Mouse (Mus musculus): Measurements from ENCODE around the gene Ccdc69. TPM values are rescaled to one million over a fixed set of nuclear protein-coding genes. Genes with fewer than 3 reads are reported as not detected.
A peak's percentile ranks its signal among the peaks of the same experiment; 100 is the strongest.
"Not testable (repeated sequence)": the region's sequence is repeated elsewhere in the genome, so short reads cannot be mapped to it uniquely, and the experiment has no call there.

Ccdc69 gene
- 0.20 and 0.56 TPM in 2 replicates for polyA plus RNA-seq (2014; fragmentation: Nextera tagmentation; extraction: Ambion mirVana)

DNA sequence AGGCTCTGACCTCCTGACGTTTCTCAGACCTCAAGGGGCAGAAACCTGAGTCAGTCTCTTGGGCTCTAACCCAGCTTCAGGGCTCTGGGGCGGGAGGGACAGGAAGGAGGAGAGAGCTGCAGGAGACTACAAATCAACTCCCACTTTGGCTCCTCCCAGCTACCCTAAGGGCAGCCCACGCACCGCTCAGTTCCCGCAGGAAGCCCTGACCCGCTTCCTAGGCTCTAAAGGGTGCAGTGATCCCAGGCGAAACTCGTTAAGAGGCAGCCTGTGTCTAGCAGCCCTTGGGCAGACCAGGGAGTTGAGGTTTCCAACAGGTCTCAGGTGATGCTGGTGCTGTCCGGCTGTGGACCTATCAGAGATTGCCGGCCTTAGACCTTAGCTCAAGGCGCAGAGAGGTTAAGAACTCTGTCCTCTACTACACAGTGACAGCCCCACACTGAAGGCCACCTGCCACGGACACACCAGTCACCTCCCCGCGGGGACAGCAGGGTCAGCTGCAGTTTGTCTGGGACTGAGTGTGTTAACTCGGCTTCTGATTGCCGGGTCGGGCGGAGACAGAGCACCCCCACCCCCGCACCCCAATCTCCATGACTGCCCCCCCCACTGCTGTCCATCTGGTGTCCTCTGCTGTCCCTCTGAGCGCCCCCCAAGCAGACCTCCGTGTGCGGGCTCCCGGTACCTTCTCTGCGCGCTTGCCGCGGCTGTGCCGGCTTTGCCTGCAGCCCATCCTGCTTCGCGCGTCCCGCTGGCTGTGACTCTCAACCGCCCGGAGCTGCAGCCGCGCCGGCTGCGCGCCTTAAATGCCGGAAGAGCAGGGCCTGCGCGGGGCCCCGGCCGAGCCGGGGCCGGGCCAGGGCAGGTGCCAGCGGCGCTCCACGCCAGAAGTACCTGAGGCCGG, at the start of gene Ccdc69:
TSS of gene Ccdc69 (minus strand) at position 801 of the 901 bp plus-strand sequence.
- Histone ChIP-seq H3K9me3 (replicated peaks; ENCODE audit: control insufficient read depth, low read length) (no peaks in the 10 kb centered on the region), H3K4me3 (ENCODE audit: low read depth, low read length) (peak within 1 kb of the TSS; percentile 38), H3K9ac (ENCODE audit: low read length) (peak within 1 kb of the TSS; percentile 68), H3K27ac (ENCODE audit: low read depth, low read length) (no peak within 1 kb of the TSS), H3K4me2 (ENCODE audit: low read length) (peak within 1 kb of the TSS; percentile 91), H3K27me3 (replicated peaks; ENCODE audit: control insufficient read depth, insufficient read depth, low read length) (peaks cover 4% of the 10 kb centered on the region; the same call in 1 of the 2 replicates), H3K4me1 (ENCODE audit: control insufficient read depth, insufficient read depth, low read length) (peaks cover 4% of the 10 kb centered on the region; the same call in 1 of the 2 replicates), H3K36me3 (ENCODE audit: control insufficient read depth, insufficient read depth, low read length) (no peaks in the 10 kb centered on the region)
- 1% methylated on average over 50 of the region's 50 CpGs for WGBS
- DNase-seq (ENCODE audit: low spot score) = peak; percentile 68
- peak; percentile 69 for ATAC-seq

GRCm38 (mm10) chr11:55126663-55127062, 48.7 kb upstream of the Ccdc69 start:
- no peak overlapping the region for H3K4me3 ChIP-seq (ENCODE audit: low read depth, low read length)
- H3K4me2 ChIP-seq (ENCODE audit: low read length) = no peak overlapping the region
- H3K27ac ChIP-seq (ENCODE audit: low read depth, low read length) = no peak overlapping the region
- DNase-seq (ENCODE audit: low spot score) = no peak
- no peak for ATAC-seq
- 0 out of 2 replicates have a peak, but pooled peaks cover 2% of the 10 kb centered on the region for H3K4me1 ChIP-seq (ENCODE audit: control insufficient read depth, insufficient read depth, low read length)
- H3K9me3 ChIP-seq (replicated peaks; ENCODE audit: control insufficient read depth, low read length) = no peaks in the 10 kb centered on the region
- H3K36me3 ChIP-seq (ENCODE audit: control insufficient read depth, insufficient read depth, low read length) = no peaks in the 10 kb centered on the region
- WGBS = 90% methylated on average over 3 of the region's 3 CpGs
- no peaks in the 10 kb centered on the region for H3K27me3 ChIP-seq (replicated peaks; ENCODE audit: control insufficient read depth, insufficient read depth, low read length)
- H3K9ac ChIP-seq (ENCODE audit: low read length) = no peak overlapping the region

DNA sequence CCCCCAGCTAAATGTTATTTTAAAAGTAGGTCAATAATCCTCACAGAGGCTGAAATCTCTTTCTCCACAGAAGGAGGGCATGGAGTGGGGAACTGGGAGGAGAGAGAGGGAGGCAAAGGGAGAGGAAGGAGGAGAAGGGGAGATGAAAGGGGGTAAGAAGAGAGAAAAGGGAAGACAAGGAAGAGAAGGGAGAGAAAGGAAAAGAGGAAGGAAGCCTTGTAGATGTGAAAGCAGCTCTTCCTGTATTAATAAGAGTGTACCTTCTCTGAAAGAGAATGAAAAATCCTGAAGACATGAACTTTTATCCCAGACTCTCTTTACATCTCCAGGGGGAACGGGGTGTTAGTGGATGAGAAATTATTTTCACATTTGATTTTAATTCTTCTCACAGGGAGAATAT, 43.5 kb upstream of the Ccdc69 start:
- ATAC-seq (no peak), DNase-seq (ENCODE audit: low spot score) (no peak)
- H3K4me3 ChIP-seq (ENCODE audit: low read depth, low read length) = no peak overlapping the region
- no peaks in the 10 kb centered on the region for H3K27me3 ChIP-seq (replicated peaks; ENCODE audit: control insufficient read depth, insufficient read depth, low read length)
- no peak overlapping the region for H3K4me2 ChIP-seq (ENCODE audit: low read length)
- H3K27ac ChIP-seq (ENCODE audit: low read depth, low read length) = no peak overlapping the region
- H3K9me3 ChIP-seq (replicated peaks; ENCODE audit: control insufficient read depth, low read length) = no peaks in the 10 kb centered on the region
- no peaks in the 10 kb centered on the region for H3K36me3 ChIP-seq (ENCODE audit: control insufficient read depth, insufficient read depth, low read length)
- no peaks in the 10 kb centered on the region for H3K4me1 ChIP-seq (ENCODE audit: control insufficient read depth, insufficient read depth, low read length)
- WGBS = 88% methylated on average over 1 of the region's 1 CpGs
- H3K9ac ChIP-seq (ENCODE audit: low read length) = no peak overlapping the region

DNA sequence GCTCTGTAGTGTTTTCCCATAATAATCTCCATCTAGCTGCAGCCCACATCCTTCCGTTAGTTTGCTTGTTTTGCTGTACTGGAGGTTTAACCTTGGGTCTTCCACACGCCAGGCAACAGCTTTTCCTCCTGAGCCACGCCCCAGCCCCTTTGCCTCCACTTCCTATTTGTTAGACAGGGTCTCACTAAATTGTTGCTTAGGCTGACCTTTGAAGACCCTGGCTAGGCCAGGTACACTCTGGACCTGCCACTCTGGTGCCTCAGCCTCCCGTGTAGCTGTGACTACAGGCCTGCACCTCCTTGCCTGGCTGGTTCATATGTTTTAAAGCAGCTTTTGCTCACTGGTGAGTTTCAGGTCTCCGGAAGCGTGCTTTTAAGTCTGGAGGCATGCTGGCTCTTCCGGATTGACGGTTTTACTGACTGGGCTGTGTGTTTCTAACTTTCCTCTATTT, 42.9 kb upstream of the Ccdc69 start:
- H3K27ac ChIP-seq (ENCODE audit: low read depth, low read length) = no peak overlapping the region
- H3K9me3 ChIP-seq (replicated peaks; ENCODE audit: control insufficient read depth, low read length) = no peaks in the 10 kb centered on the region
- no peaks in the 10 kb centered on the region for H3K27me3 ChIP-seq (replicated peaks; ENCODE audit: control insufficient read depth, insufficient read depth, low read length)
- H3K9ac ChIP-seq (ENCODE audit: low read length) = no peak overlapping the region
- ATAC-seq (no peak), DNase-seq (ENCODE audit: low spot score) (no peak)
- H3K4me1 ChIP-seq (ENCODE audit: control insufficient read depth, insufficient read depth, low read length) = no peaks in the 10 kb centered on the region
- no peak overlapping the region for H3K4me2 ChIP-seq (ENCODE audit: low read length)
- 83% methylated on average over 8 of the region's 8 CpGs for WGBS
- H3K4me3 ChIP-seq (ENCODE audit: low read depth, low read length) = no peak overlapping the region
- H3K36me3 ChIP-seq (ENCODE audit: control insufficient read depth, insufficient read depth, low read length) = no peaks in the 10 kb centered on the region

DNA sequence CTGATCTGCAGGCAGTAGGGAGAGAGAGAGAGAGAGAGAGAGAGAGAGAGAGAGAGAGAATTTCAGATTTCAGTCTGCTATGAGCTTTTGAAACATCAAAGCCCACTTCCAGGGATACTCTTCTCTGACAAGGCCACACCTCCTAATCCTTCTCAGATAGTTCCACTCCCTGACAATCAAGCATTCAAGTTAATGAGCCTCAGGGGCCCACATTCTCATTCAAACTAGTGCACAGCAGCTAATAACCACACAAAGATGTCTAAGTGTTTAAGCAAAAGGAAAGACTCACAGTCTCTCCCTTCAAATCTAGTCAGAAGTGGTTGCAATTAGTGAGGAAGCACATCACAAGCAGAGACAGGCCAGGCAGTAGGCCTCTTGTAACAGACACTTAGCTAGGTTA, 42.3 kb upstream of the Ccdc69 start:
- Histone ChIP-seq H3K4me3 (ENCODE audit: low read depth, low read length) (no peak overlapping the region), H3K27ac (ENCODE audit: low read depth, low read length) (no peak overlapping the region), H3K9ac (ENCODE audit: low read length) (no peak overlapping the region), H3K4me1 (ENCODE audit: control insufficient read depth, insufficient read depth, low read length) (no peaks in the 10 kb centered on the region), H3K36me3 (ENCODE audit: control insufficient read depth, insufficient read depth, low read length) (no peaks in the 10 kb centered on the region), H3K9me3 (replicated peaks; ENCODE audit: control insufficient read depth, low read length) (no peaks in the 10 kb centered on the region), H3K4me2 (ENCODE audit: low read length) (no peak overlapping the region), H3K27me3 (replicated peaks; ENCODE audit: control insufficient read depth, insufficient read depth, low read length) (no peaks in the 10 kb centered on the region)
- DNase-seq (ENCODE audit: low spot score) (no peak), ATAC-seq (no peak)

DNA sequence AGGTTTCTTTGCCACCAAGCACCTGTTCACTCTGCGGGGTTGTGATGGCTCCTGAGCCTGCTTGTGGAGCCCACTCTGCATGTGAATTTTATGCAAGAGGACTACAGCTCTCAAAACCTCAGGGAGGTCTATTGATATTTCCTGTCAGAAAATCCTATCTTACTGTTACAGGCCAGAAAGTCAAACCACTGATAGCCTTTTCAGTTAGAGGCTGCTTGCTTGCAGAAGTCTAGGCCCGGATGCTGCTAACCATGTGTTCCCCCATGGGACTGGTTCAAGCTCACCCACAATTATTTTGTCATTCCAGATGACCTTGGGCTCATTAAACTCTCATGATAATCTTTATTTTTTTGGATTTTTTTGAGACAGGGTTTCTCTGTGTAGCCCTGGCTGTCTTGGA, 39.1 kb upstream of the Ccdc69 start:
- Histone ChIP-seq H3K4me2 (ENCODE audit: low read length) (no peak overlapping the region), H3K4me3 (ENCODE audit: low read depth, low read length) (no peak overlapping the region), H3K27ac (ENCODE audit: low read depth, low read length) (no peak overlapping the region), H3K36me3 (ENCODE audit: control insufficient read depth, insufficient read depth, low read length) (no peaks in the 10 kb centered on the region), H3K9me3 (replicated peaks; ENCODE audit: control insufficient read depth, low read length) (no peaks in the 10 kb centered on the region), H3K4me1 (ENCODE audit: control insufficient read depth, insufficient read depth, low read length) (no peaks in the 10 kb centered on the region), H3K9ac (ENCODE audit: low read length) (no peak overlapping the region), H3K27me3 (replicated peaks; ENCODE audit: control insufficient read depth, insufficient read depth, low read length) (no peaks in the 10 kb centered on the region)
- no peak for ATAC-seq
- DNase-seq (ENCODE audit: low spot score) = no peak
- WGBS = 92% methylated on average over 2 of the region's 2 CpGs

DNA sequence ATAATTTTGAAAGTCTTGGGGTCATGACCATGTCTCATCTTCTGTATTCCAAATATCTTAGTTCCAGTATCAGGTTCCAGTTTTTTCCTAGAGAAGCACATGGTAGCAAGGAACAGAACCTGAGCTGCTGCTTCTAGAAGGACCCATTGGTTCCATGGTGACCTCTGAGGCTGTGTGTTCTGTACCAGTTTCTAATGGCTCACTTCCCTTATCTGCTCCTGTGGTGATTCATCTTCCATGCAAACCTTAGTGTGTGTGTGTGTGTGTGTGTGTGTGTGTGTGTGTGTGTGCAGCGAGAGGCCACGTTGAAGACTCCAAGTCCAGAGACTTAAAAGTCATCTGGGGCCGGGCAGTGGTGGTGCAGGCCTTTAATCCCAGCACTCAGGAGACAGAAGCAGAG, 38.1 kb upstream of the Ccdc69 start:
- H3K9ac ChIP-seq (ENCODE audit: low read length) = no peak overlapping the region
- WGBS = 96% methylated on average over 3 of the region's 3 CpGs
- no peaks in the 10 kb centered on the region for H3K27me3 ChIP-seq (replicated peaks; ENCODE audit: control insufficient read depth, insufficient read depth, low read length)
- no peak for DNase-seq (ENCODE audit: low spot score)
- no peak overlapping the region for H3K4me2 ChIP-seq (ENCODE audit: low read length)
- no peaks in the 10 kb centered on the region for H3K4me1 ChIP-seq (ENCODE audit: control insufficient read depth, insufficient read depth, low read length)
- ATAC-seq = no peak
- H3K4me3 ChIP-seq (ENCODE audit: low read depth, low read length) = no peak overlapping the region
- no peak overlapping the region for H3K27ac ChIP-seq (ENCODE audit: low read depth, low read length)
- no peaks in the 10 kb centered on the region for H3K9me3 ChIP-seq (replicated peaks; ENCODE audit: control insufficient read depth, low read length)
- no peaks in the 10 kb centered on the region for H3K36me3 ChIP-seq (ENCODE audit: control insufficient read depth, insufficient read depth, low read length)

DNA sequence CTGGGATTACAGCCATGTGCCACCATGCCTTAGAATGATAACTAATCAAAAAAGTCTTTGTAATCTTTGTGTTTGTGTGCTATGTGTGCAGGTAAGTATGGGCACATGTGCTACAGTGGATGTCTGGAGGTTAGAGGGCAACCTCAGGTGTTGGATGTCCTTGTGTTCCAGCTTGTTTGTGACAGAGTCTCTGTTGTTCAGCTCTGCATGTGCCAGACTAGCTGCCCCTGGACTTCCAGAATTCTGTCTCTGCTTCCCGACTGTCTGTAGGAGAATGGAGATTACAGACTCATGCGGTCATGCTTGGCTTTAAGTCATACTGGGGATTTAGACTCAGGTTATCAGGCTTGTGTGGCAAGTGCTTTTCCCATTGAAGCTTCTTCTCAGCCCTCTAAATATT, 36.4 kb upstream of the Ccdc69 start:
- Histone ChIP-seq H3K9ac (ENCODE audit: low read length) (no peak overlapping the region), H3K9me3 (replicated peaks; ENCODE audit: control insufficient read depth, low read length) (no peaks in the 10 kb centered on the region), H3K4me1 (ENCODE audit: control insufficient read depth, insufficient read depth, low read length) (no peaks in the 10 kb centered on the region), H3K27ac (ENCODE audit: low read depth, low read length) (no peak overlapping the region), H3K36me3 (ENCODE audit: control insufficient read depth, insufficient read depth, low read length) (no peaks in the 10 kb centered on the region), H3K4me2 (ENCODE audit: low read length) (no peak overlapping the region), H3K4me3 (ENCODE audit: low read depth, low read length) (no peak overlapping the region), H3K27me3 (replicated peaks; ENCODE audit: control insufficient read depth, insufficient read depth, low read length) (no peaks in the 10 kb centered on the region)
- DNase-seq (ENCODE audit: low spot score) = no peak
- WGBS = 75% methylated on average over 2 of the region's 2 CpGs
- ATAC-seq = no peak

DNA sequence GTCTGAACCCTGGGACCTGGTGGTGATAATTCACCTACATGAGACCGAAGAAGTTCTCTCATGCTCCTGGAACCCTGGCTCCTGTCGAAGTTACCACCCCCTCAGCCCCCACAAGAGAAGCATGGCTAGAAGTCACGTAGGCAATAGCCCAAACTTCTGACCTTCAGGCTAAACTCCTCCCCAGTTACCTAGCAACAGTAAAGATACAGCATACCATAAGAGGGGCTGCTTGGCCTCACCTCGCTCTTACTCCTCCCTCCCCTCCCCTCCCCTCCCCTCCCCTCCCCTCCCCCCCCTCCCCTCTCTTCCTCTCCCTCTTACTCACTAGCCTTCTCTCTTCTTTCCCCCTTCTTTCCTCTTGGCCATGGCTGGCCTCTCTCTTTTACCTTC, 35.9 kb upstream of the Ccdc69 start:
- DNase-seq (ENCODE audit: low spot score); H3K9ac ChIP-seq (ENCODE audit: low read length); H3K4me2 ChIP-seq (ENCODE audit: low read length); H3K9me3 ChIP-seq (replicated peaks; ENCODE audit: control insufficient read depth, low read length); H3K4me1 ChIP-seq (ENCODE audit: control insufficient read depth, insufficient read depth, low read length); H3K27ac ChIP-seq (ENCODE audit: low read depth, low read length); H3K36me3 ChIP-seq (ENCODE audit: control insufficient read depth, insufficient read depth, low read length); H3K27me3 ChIP-seq (replicated peaks; ENCODE audit: control insufficient read depth, insufficient read depth, low read length); H3K4me3 ChIP-seq (ENCODE audit: low read depth, low read length); ATAC-seq: not testable (repeated sequence)
- 56% methylated on average over 4 of the region's 4 CpGs for WGBS
